Mouse (Mus musculus) ES-E14 (cell line): ENCODE data around the gene Gm42417. TPM values are rescaled to one million over a fixed set of nuclear protein-coding genes. Genes with fewer than 3 reads are reported as not detected.

Source experiments
- DNase-seq: peaks from one replicate; pipeline ENCODE4 v3.0.0-alpha.2; 2013; ENCODE audit warnings: low read depth, low spot score
- H3K27ac ChIP-seq: 2 replicates; pipeline ENCODE4 v1.5.1; 2012; ENCODE audit warnings: low read depth, mild to moderate bottlenecking, low read length, moderate library complexity, mixed read lengths; ENCODE audit not compliant: poor library complexity, insufficient read depth, severe bottlenecking
- H3K36me3 ChIP-seq: 2 replicates; pipeline ENCODE4 v1.6.1; 2012; ENCODE audit warnings: mild to moderate bottlenecking, low read length, moderate library complexity, mixed read lengths; ENCODE audit not compliant: control insufficient read depth, poor library complexity, insufficient read depth, severe bottlenecking
- H3K4me1 ChIP-seq, 2 experiments: fragments of 150-350 bp in 1 of 2; sonication (generic) in 1 of 2; 2 replicates each; pipeline ENCODE4 v1.6.1; 2012; ENCODE audit warnings: low read length in 2 of 2, mild to moderate bottlenecking in 1 of 2, mixed read lengths in 1 of 2; ENCODE audit not compliant: control insufficient read depth in 2 of 2, insufficient read depth in 2 of 2, poor library complexity in 1 of 2
- H3K4me3 ChIP-seq, 2 experiments: fragments of 150-350 bp in 1 of 2; sonication (generic) in 1 of 2; 2 replicates each; pipeline ENCODE4 v1.5.1; 2012; ENCODE audit warnings: low read length in 2 of 2, low read depth in 1 of 2, mild to moderate bottlenecking in 1 of 2, mixed read lengths in 1 of 2; ENCODE audit not compliant: insufficient read depth in 1 of 2, poor library complexity in 1 of 2, severe bottlenecking in 1 of 2
- H3K9ac ChIP-seq: 2 replicates; pipeline ENCODE4 v1.6.1; 2012; ENCODE audit warnings: low read depth, mild to moderate bottlenecking, low read length, mixed read lengths; ENCODE audit not compliant: poor library complexity, insufficient read depth, severe bottlenecking
- H3K9me3 ChIP-seq: fragments of 150-350 bp; sonication (generic); 2 replicates; pipeline ENCODE4 v1.6.1; 2012; ENCODE audit warnings: low read depth, mild to moderate bottlenecking, low read length; ENCODE audit not compliant: control insufficient read depth, insufficient read depth
- CHD2 ChIP-seq: IDR thresholded peaks from 2 replicates; pipeline ENCODE4 v1.6.1; 2014; ENCODE audit warnings: mild to moderate bottlenecking, low read depth, low read length, inconsistent platforms
- HCFC1 ChIP-seq: IDR thresholded peaks from 2 replicates; pipeline ENCODE4 v1.6.1; 2012; ENCODE audit warnings: low read length, inconsistent platforms, borderline replicate concordance; ENCODE audit not compliant: insufficient read depth
- MAFK ChIP-seq: IDR thresholded peaks from 2 replicates; pipeline ENCODE4 v1.6.1; 2014; ENCODE audit warnings: mild to moderate bottlenecking, low read depth, low read length, inconsistent platforms; ENCODE audit not compliant: insufficient read depth
- ZC3H11A ChIP-seq: IDR thresholded peaks from 2 replicates; pipeline ENCODE4 v1.6.1; 2012; ENCODE audit warnings: low read depth, mild to moderate bottlenecking, inconsistent platforms, low read length, borderline replicate concordance
- ZNF384 ChIP-seq: IDR thresholded peaks from 2 replicates; pipeline ENCODE4 v1.6.1; 2012; ENCODE audit warnings: low read depth, low read length, inconsistent platforms
- in situ Hi-C, 2 experiments: fragments of 600-800 bp; cut with MboI; formaldehyde crosslinking; loops; one replicate each; pipeline ENCODE4 v1.15.1; 2025; ENCODE audit warnings: low sequenced_read_pairs in 2 of 2, inconsistent platforms in 1 of 2; ENCODE audit not compliant: unreplicated experiment in 2 of 2
- total RNA-seq: library from RNA; depleted of rRNA; stranded (reverse); fragments of 300-350 nt; gene quantifications from 2 replicates; pipeline ENCODE4 v1.2.3, GENCODE M21; 2012

The Gm42417 gene
- total RNA-seq, 1 experiment: not detected

DNA sequence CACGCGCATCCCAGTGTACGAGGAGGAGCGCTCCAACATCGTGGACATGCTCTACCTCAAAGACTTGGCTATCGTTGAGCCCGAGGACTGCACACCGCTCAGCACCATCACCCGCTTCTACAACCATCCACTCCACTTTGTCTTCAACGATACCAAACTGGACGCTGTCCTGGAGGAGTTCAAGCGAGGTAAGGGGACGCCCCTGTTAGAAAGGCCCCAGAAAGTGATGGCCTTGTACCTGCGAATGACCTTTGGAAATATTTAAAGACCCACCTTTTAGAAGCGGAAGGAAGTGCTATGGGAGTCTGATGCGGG, 26.3 kb downstream of the Gm42417 start:
- H3K4me3 ChIP-seq: peak overlapping the region; percentile 80 to 90
- H3K9me3 ChIP-seq: no peaks in the 10 kb centered on the region
- H3K4me1 ChIP-seq: peaks cover 3 to 5% of the 10 kb centered on the region in 2 experiments; a peak in 3 of 4 replicates
- no peak for DNase-seq
- no peak for TF ChIP-seq ZNF384
- TF ChIP-seq ZC3H11A: no peak
- no peak for TF ChIP-seq CHD2
- TF ChIP-seq HCFC1: no peak
- no peak for TF ChIP-seq MAFK
- no peak overlapping the region for H3K27ac ChIP-seq
- peaks cover 17% of the 10 kb centered on the region for H3K36me3 ChIP-seq
- peak overlapping the region; percentile 75 for H3K9ac ChIP-seq
- in situ Hi-C loops: no loop called here

- peak overlapping the region; percentile 16 for H3K27ac ChIP-seq
- peaks cover 3 to 5% of the 10 kb centered on the region in 2 experiments; a peak in 3 of 4 replicates for H3K4me1 ChIP-seq
- TF ChIP-seq ZC3H11A (no peak), ZNF384 (no peak), CHD2 (no peak), MAFK (no peak), HCFC1 (no peak)
- H3K9ac ChIP-seq: peak overlapping the region; percentile 75
- peaks cover 14% of the 10 kb centered on the region for H3K36me3 ChIP-seq
- DNase-seq: no peak
- H3K4me3 ChIP-seq: peak overlapping the region; percentile 80 to 90
- in situ Hi-C loops: no loop called here
- no peaks in the 10 kb centered on the region for H3K9me3 ChIP-seq
Observed at GRCm38 (mm10) chr1:36512089-36512965, 26.9 kb downstream of the Gm42417 start.

- in situ Hi-C loops: no loop called here
- Histone ChIP-seq H3K4me1 (peaks cover 3 to 5% of the 10 kb centered on the region in 2 experiments; a peak in 3 of 4 replicates), H3K4me3 (peak within 1 kb of the TSS; percentile 80 to 90), H3K27ac (peak within 1 kb of the TSS; percentile 16), H3K9ac (peak within 1 kb of the TSS; percentile 75), H3K9me3 (no peaks in the 10 kb centered on the region), H3K36me3 (peaks cover 10% of the 10 kb centered on the region)
- DNase-seq: peak; percentile 98
- TF ChIP-seq CHD2 (peak; percentile 83), MAFK (no peak), HCFC1 (0 out of 2 replicates have a peak, but pooled peaks have one; percentile 35)
Observed at GRCm38 (mm10) chr1:36511289-36512021, 27.8 kb downstream of the Gm42417 start, which contains the start of gene Cnnm3. TSS of gene Cnnm3 (plus strand) at chr1:36511867.

GRCm38 (mm10) chr1:36508238-36508637, 31.0 kb downstream of the Gm42417 start:
- no peak for TF ChIP-seq ZC3H11A
- no peak for TF ChIP-seq MAFK
- no peak for TF ChIP-seq CHD2
- TF ChIP-seq ZNF384: no peak
- H3K9ac ChIP-seq: no peak overlapping the region
- no peak for DNase-seq

DNA sequence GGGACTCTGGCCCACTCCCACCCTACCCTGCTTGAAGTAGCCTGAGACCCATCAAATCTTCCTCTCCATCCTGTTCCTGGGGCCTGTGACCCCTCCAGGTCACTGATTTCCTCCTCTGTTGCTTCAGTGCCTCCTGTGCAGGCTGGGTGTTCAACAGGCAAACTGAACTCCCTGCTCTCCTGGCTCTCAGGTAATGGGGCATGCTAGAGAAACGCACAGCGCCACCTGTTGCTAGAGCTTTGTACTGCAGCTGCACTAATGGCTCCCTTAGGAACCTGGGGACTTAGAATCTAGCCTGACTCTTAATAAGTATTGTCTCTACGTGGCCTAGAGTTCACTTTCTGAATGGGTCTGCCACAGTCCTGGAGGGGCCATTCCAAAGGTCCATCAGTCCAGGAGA, 38.0 kb downstream of the Gm42417 start:
- Histone ChIP-seq H3K9me3 (no peaks in the 10 kb centered on the region), H3K9ac (no peak overlapping the region), H3K4me1 (no peaks in the 10 kb centered on the region), H3K4me3 (no peak overlapping the region), H3K27ac (no peak overlapping the region), H3K36me3 (no peaks in the 10 kb centered on the region; the same call in 1 of the 2 replicates)
- in situ Hi-C loops: no loop called here
- TF ChIP-seq HCFC1: no peak
- peak; percentile 28; the same call in 1 of the 2 replicates for TF ChIP-seq ZC3H11A
- no peak for TF ChIP-seq CHD2
- no peak for TF ChIP-seq MAFK
- DNase-seq: peak; percentile 72

More at GRCm38 (mm10) chr1:36508238-36508637, 31.0 kb downstream of the Gm42417 start:
- in situ Hi-C loops: no loop called here
- H3K27ac ChIP-seq: no peak overlapping the region
- H3K4me3 ChIP-seq: no peak overlapping the region
- no peaks in the 10 kb centered on the region for H3K9me3 ChIP-seq
- H3K4me1 ChIP-seq: no peaks in the 10 kb centered on the region; a peak in 1 of 4 replicates
- H3K36me3 ChIP-seq: no peaks in the 10 kb centered on the region; the same call in 1 of the 2 replicates
